Mouse (Mus musculus) limb, embryonic 12.5 days (tissue): ENCODE measurements around the gene Gm10097. TPM values are rescaled to one million over a fixed set of nuclear protein-coding genes. Genes with fewer than 3 reads are reported as not detected.

Experiments used
- ATAC-seq: fragments of 200-750 bp; cut with Nextera tagmentation; 2 replicates; pipeline ENCODE4 v1.8.0; 2017; ENCODE audit warnings: low read depth, moderate TSS enrichment; ENCODE audit not compliant: insufficient number of reproducible peaks, insufficient read depth, low FRiP score, low TSS enrichment
- H3K27ac ChIP-seq: fragments of 300-500 bp; sonication (generic); 2 replicates; pipeline ENCODE4 v1.5.1; 2016; ENCODE audit warnings: mild to moderate bottlenecking, moderate library complexity
- H3K27me3 ChIP-seq: fragments of 300-500 bp; sonication (generic); 2 replicates; pipeline ENCODE4 v1.6.1; 2016; ENCODE audit warnings: mild to moderate bottlenecking, moderate library complexity
- H3K36me3 ChIP-seq: fragments of 300-500 bp; sonication (generic); 2 replicates; pipeline ENCODE4 v1.6.1; 2016; ENCODE audit warnings: mild to moderate bottlenecking, moderate library complexity
- H3K4me1 ChIP-seq: fragments of 300-500 bp; sonication (generic); replicated peaks from 2 replicates; pipeline ENCODE4 v1.6.1; 2016
- H3K4me2 ChIP-seq: fragments of 300-500 bp; sonication (generic); 2 replicates; pipeline ENCODE4 v1.6.1; 2016; ENCODE audit warnings: mild to moderate bottlenecking, moderate library complexity
- H3K4me3 ChIP-seq: fragments of 300-500 bp; sonication (generic); replicated peaks from 2 replicates; pipeline ENCODE4 v1.5.1; 2016; ENCODE audit warnings: mild to moderate bottlenecking
- H3K9ac ChIP-seq: fragments of 300-500 bp; sonication (generic); replicated peaks from 2 replicates; pipeline ENCODE4 v1.6.1; 2016; ENCODE audit warnings: mild to moderate bottlenecking, moderate library complexity
- H3K9me3 ChIP-seq: fragments of 300-500 bp; sonication (generic); 2 replicates; pipeline ENCODE4 v1.6.1; 2016; ENCODE audit warnings: mild to moderate bottlenecking, moderate library complexity
- WGBS: fragments of 180-500 bp; shearing (Covaris S2); methylation state at CpG from one replicate; pipeline ENCODE4 v1.1.7; 2016; 5-methylcytosine and 5-hydroxymethylcytosine counted together
- polyA plus RNA-seq: library from polyadenylated mRNA; unstranded; fragments of >200 nt; fragmentation: Nextera tagmentation; extraction: Ambion mirVana; gene quantifications from 2 replicates; pipeline ENCODE4 v1.2.1, GENCODE M21; 2016

Gene Gm10097
- polyA plus RNA-seq: 0.14 and 0.19 TPM in 2 replicates

DNA sequence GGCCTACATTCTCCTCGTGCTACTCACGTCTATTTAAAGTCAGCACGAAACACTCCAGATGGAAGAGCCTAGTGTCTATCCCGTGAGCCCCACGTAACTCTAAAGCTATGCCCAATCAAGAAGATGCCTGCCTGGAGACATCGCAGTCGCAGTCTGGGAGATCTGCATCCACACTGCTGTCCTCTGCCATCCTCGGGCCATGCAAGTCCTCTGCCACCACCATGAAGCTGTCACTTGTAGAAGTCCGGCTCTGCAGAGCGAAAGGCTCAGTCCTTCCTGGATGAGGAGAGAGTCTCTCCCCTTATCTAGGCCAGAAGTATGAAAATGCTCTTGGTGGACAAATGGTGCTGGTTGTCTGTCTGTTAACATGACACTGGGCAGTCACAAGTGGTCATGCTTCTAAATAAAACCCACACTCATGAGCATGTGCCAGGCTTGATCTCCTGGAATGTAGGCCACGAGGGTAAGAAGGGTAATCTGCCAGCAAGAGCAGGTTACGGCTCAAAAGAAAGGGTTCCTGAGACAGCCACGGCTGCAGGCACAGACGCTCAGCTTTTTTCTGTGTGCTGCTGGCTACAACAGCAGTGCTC, at the start of gene Gm10097:
Gm10097 (plus strand) TSS at position 517 of the 590 bp plus-strand sequence.
- WGBS: 83% methylated on average over 14 of the region's 14 CpGs
- H3K4me1 ChIP-seq: peaks cover 16% of the 10 kb centered on the region; the same call in 1 of the 2 replicates
- H3K36me3 ChIP-seq: no peaks in the 10 kb centered on the region
- no peak for ATAC-seq
- H3K27ac ChIP-seq: no peak within 1 kb of the TSS
- no peak within 1 kb of the TSS for H3K4me3 ChIP-seq
- no peak within 1 kb of the TSS for H3K9ac ChIP-seq
- peaks cover 7% of the 10 kb centered on the region; the same call in 1 of the 2 replicates for H3K27me3 ChIP-seq
- no peaks in the 10 kb centered on the region for H3K9me3 ChIP-seq
- no peak within 1 kb of the TSS for H3K4me2 ChIP-seq

DNA sequence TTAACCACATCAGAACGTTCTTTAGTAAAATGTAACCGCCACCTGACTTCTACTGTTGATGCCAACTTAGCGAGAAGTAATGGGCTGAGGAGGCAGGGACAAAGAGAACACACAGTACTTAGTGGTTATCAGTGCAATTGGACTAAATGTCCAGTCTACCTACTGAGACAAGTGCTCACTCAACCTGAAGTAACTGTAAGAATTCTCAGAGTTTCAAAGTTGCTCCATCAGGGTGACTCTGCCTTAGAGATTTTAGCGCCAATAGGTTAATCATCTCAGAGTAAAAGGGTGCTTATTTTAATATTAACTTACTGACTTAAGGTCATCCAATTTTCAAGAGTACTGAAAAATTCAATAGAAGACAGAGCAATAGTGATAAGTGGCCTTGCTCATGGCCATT, 43.1 kb upstream of the Gm10097 start:
- Histone ChIP-seq H3K9me3 (no peaks in the 10 kb centered on the region), H3K27ac (no peak overlapping the region), H3K4me2 (no peak overlapping the region), H3K4me1 (no peaks in the 10 kb centered on the region), H3K9ac (no peak overlapping the region), H3K27me3 (no peaks in the 10 kb centered on the region), H3K36me3 (no peaks in the 10 kb centered on the region), H3K4me3 (no peak overlapping the region)
- 94% methylated on average over 4 of the region's 4 CpGs for WGBS
- ATAC-seq: no peak

DNA sequence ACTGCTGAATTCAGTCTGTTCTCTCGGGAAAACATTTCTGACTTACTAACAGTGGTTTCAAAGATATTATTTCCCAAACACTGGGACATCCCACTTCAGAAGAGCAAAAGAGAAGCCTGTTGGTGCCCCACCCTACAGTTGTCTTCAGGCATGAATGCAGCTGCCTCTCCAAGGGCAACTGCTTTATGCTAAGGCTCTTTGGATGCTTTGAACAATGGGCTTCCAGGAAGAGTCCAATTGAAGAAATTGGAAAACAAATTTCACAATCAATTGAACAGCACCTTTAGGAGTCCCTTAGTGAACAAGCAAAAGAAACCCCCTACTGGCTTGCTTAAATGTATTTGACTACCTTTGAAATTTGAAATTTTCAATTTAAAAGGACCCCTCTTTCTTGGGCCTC, 41.8 kb upstream of the Gm10097 start:
- Histone ChIP-seq H3K27ac (no peak overlapping the region), H3K4me3 (no peak overlapping the region), H3K4me1 (no peaks in the 10 kb centered on the region), H3K36me3 (peaks cover 3% of the 10 kb centered on the region; the same call in 1 of the 2 replicates), H3K9me3 (no peaks in the 10 kb centered on the region), H3K4me2 (no peak overlapping the region), H3K27me3 (no peaks in the 10 kb centered on the region), H3K9ac (no peak overlapping the region)
- no peak for ATAC-seq
- WGBS: 88% methylated on average over 1 of the region's 1 CpGs

DNA sequence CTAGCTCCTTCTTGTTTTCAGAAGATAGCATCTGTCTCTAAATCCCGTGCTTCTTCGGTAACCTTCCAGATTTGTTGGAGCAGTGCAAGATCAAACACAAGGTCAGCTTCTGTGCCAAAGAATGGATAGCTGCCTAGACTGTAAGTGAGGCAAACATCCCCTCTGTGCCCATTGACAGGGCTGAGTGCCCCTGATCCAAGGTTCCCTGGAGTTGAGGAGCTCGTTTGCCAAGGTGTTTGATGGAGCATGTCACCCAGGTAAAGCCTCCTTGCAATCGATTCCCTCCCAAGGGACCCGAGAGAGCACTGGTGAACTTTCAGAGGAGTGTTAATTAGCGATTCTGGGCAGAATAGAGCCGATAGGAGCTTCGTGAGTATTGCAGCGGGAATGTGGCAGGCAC, 40.7 kb upstream of the Gm10097 start:
- Histone ChIP-seq H3K4me3 (no peak overlapping the region), H3K27me3 (no peaks in the 10 kb centered on the region), H3K4me1 (no peaks in the 10 kb centered on the region), H3K9ac (no peak overlapping the region), H3K36me3 (peaks cover 10% of the 10 kb centered on the region; the same call in 1 of the 2 replicates), H3K9me3 (no peaks in the 10 kb centered on the region), H3K4me2 (no peak overlapping the region), H3K27ac (no peak overlapping the region)
- WGBS: 85% methylated on average over 9 of the region's 9 CpGs
- no peak for ATAC-seq

DNA sequence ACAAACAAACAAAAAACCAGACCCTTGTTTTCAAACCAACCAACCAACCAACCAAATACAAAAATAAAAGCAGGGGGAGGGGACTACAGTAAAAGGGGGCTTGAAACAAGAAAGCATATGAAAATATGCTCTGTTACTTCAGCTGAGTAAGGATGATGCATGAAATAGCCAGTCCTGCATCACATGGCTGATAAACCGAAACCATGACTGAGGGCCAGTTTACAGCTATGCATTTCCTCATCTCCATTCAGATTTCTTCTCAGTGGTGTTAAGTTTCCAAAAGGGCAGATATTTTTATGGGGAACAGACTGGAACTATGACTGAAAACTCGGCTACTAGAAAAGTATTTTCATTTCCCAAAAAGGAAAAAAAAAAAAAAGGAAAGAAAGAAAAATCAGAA, 39.8 kb upstream of the Gm10097 start:
- Histone ChIP-seq H3K9me3 (no peaks in the 10 kb centered on the region), H3K27me3 (no peaks in the 10 kb centered on the region), H3K36me3 (peaks cover 10% of the 10 kb centered on the region; the same call in 1 of the 2 replicates), H3K4me2 (no peak overlapping the region), H3K4me3 (no peak overlapping the region), H3K9ac (no peak overlapping the region), H3K4me1 (no peaks in the 10 kb centered on the region), H3K27ac (no peak overlapping the region)
- WGBS: 68% methylated on average over 2 of the region's 2 CpGs
- ATAC-seq: no peak

DNA sequence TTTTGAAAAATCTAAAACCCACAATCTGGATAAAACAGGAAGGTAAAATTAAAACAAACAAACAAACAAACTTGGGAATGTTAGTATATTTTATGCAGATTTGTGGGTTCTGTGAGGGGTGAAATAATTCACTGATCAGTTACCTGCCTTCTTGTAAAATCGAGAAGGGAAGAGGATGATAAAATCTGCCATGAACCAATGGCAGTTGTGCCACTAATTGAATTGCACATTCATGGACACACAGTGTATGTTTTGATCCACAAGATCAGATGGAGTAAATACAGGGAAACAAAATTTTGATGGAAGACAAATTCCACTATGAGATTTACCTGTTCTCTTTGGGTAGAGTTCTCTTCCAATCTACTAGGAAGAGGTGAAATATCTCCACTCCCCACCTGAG, 39.1 kb upstream of the Gm10097 start:
- H3K4me1 ChIP-seq: no peaks in the 10 kb centered on the region
- no peak overlapping the region for H3K4me3 ChIP-seq
- H3K9ac ChIP-seq: no peak overlapping the region
- H3K4me2 ChIP-seq: no peak overlapping the region
- no peak for ATAC-seq
- H3K27me3 ChIP-seq: no peaks in the 10 kb centered on the region
- WGBS: 80% methylated on average over 1 of the region's 1 CpGs
- H3K27ac ChIP-seq: no peak overlapping the region
- H3K36me3 ChIP-seq: peaks cover 10% of the 10 kb centered on the region; the same call in 1 of the 2 replicates
- no peaks in the 10 kb centered on the region for H3K9me3 ChIP-seq

DNA sequence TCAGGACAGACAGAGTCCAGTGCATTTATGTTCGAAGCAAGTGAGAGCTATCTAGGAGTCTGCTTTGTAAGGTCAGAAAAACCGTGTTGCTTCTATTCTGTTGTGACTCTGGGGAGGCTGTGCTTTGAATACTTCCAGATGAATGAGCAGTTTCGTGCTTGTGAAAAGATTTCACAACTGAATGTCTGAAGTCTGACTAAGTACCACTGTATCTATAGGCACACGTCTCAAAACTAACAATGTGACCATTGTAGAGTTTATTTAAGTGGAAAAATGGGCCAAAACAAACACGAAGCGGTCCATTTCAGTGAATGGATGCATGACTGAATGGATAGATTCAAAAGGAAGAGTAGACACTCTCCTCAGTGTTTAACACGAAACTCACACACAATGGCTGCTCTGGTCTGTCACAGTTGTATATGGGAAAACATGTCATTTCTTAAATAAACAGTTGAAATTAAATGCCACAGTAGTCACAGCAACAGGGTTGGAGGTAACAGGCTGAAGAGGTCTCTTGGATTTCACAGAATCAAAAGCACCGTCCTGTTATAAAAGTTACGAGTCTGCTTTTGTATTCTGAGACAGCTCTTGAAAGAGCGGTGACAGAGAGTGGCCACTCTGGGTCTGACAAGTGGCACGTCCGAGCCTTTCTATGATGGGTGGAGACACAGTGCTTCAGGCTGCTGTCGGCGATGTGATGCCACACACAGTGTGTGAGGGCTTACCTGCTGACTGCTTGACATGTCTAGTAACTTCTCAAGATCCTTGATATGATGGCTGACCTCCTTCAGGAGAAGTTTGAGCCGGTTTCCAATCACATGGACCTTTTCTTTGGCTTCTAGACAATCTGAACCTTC, 36.6 kb upstream of the Gm10097 start:
- no peak overlapping the region for H3K4me2 ChIP-seq
- H3K36me3 ChIP-seq: peaks cover 10% of the 10 kb centered on the region; the same call in 1 of the 2 replicates
- H3K4me3 ChIP-seq: no peak overlapping the region
- no peak overlapping the region for H3K27ac ChIP-seq
- no peaks in the 10 kb centered on the region for H3K4me1 ChIP-seq
- H3K9me3 ChIP-seq: no peaks in the 10 kb centered on the region
- no peaks in the 10 kb centered on the region for H3K27me3 ChIP-seq
- ATAC-seq: no peak
- 85% methylated on average over 15 of the region's 15 CpGs for WGBS
- H3K9ac ChIP-seq: no peak overlapping the region

DNA sequence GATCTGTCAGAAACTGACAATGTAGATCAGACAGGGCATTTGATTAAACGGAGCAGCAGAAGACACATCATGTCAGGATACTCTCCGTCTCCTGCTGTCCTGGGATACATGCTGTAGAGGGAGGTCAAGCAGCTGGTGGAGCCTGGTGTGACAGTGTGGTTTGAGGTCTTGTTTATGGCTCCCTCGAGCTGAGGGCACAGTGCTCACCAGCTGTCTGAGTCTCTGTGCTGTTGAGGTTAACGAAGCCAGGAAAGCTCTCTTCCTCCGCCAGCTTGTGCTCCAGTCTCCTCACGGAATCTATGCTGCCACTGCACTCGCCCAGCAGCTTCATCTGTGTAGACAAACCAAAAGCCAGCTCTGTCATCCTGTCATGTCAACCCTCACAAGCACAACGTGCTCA, 27.7 kb upstream of the Gm10097 start:
- WGBS: 65% methylated on average over 8 of the region's 8 CpGs
- no peak for ATAC-seq
- no peak overlapping the region for H3K9ac ChIP-seq
- no peak overlapping the region for H3K4me2 ChIP-seq
- H3K9me3 ChIP-seq: no peaks in the 10 kb centered on the region
- peaks cover 10% of the 10 kb centered on the region; the same call in 1 of the 2 replicates for H3K36me3 ChIP-seq
- H3K4me1 ChIP-seq: no peaks in the 10 kb centered on the region
- H3K27me3 ChIP-seq: no peaks in the 10 kb centered on the region
- H3K27ac ChIP-seq: no peak overlapping the region
- H3K4me3 ChIP-seq: no peak overlapping the region

DNA sequence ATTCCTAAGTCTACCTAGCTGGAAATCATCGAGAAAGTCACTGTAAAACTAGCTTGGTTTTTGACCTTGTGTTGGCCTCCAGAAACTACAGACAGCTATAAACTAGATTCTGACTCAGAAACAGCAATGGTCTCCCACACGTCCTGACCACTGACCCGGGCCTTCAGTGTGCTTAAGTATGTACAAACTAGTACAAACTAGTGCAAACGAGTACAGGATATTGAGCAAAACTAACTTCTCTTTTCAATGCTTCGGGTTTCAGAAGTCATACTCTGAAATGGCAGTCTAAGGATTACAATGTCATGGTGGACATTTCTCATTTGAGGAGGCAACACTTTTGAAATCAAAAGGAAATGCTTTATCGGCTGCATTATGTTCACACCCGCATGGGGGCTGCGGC, 24.5 kb upstream of the Gm10097 start:
- Histone ChIP-seq H3K4me3 (no peak overlapping the region), H3K9ac (no peak overlapping the region), H3K27ac (no peak overlapping the region), H3K4me2 (no peak overlapping the region), H3K4me1 (no peaks in the 10 kb centered on the region), H3K27me3 (no peaks in the 10 kb centered on the region), H3K36me3 (peaks cover 10% of the 10 kb centered on the region; the same call in 1 of the 2 replicates), H3K9me3 (no peaks in the 10 kb centered on the region)
- WGBS: 85% methylated on average over 8 of the region's 8 CpGs
- no peak for ATAC-seq

DNA sequence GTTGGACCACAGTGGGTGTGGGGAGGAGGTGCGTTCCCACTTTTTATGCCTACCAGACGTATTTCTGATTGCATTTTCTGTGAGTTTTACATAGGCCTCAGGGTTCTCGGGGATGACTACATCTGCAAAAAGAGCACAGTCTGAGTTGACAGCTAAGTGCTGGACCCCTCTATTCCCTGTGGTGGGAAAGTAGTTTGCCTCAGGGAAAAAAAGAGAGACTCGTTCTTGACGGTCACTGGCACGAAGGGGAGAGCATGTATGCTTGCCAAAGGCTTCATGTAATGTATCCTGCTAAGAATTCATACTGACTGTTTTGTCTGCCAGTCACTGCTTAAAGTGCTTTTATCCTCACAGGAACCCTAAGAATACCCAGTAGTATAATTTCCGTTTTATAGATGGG, 23.8 kb upstream of the Gm10097 start:
- 74% methylated on average over 7 of the region's 7 CpGs for WGBS
- H3K4me1 ChIP-seq: no peaks in the 10 kb centered on the region
- H3K4me3 ChIP-seq: no peak overlapping the region
- H3K27ac ChIP-seq: no peak overlapping the region
- H3K9ac ChIP-seq: no peak overlapping the region
- ATAC-seq: no peak
- H3K36me3 ChIP-seq: peaks cover 9% of the 10 kb centered on the region; the same call in 1 of the 2 replicates
- no peak overlapping the region for H3K4me2 ChIP-seq
- no peaks in the 10 kb centered on the region for H3K27me3 ChIP-seq
- no peaks in the 10 kb centered on the region for H3K9me3 ChIP-seq

DNA sequence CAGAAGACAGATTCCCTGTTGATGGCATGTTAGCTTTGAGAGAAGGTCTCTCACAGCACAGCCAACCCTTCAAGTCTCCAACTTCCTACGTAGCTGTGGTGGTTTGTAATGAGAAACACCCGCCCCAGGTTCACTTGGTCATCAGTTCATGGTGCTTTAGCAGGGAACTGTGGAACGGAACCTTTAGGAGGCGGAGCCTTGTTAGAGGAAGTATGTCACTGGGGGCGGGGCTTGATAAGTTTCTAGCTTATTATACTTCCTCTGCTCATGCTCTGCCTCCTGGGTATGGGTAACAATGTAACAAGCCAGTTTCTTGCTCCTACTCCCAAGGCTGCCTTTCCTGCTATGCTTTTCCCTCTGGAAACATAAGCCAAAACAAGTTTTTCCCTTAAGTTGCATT, 23.3 kb upstream of the Gm10097 start:
- 84% methylated on average over 5 of the region's 5 CpGs for WGBS
- ATAC-seq: no peak
- H3K9ac ChIP-seq: no peak overlapping the region
- no peaks in the 10 kb centered on the region for H3K4me1 ChIP-seq
- H3K9me3 ChIP-seq: no peaks in the 10 kb centered on the region
- H3K36me3 ChIP-seq: peaks cover 4% of the 10 kb centered on the region; the same call in 1 of the 2 replicates
- no peak overlapping the region for H3K4me3 ChIP-seq
- H3K27me3 ChIP-seq: no peaks in the 10 kb centered on the region
- H3K27ac ChIP-seq: no peak overlapping the region
- H3K4me2 ChIP-seq: no peak overlapping the region
